Comparison of ENCODE assay signal across 13 mouse cellular contexts in genomic region chr1:43500121-43500520, GRCm38 (mm10). TPM values are rescaled to one million over a fixed set of nuclear protein-coding genes. Genes with fewer than 3 reads are reported as not detected.
DNase-seq lines count a peak whose midpoint lies in the region; ATAC-seq and TF ChIP-seq lines count a peak whose summit lies in the region.
"Had no signal": no experiment of that assay in that cellular context is flagged by ENCODE, and none has a peak within 500 bp of the region (broad histone marks: within the 10 kb centered on the region; RNA-seq: fewer than 3 reads in every experiment).

No protein-coding gene starts in this region.

- ATAC-seq in heart, embryonic 16.5 days (replicated peaks; ENCODE audit: extremely low read depth, insufficient read depth, low FRiP score) = peak; percentile 46
- ATAC-seq in inflammation-experienced regulatory T-cells, adult 6 months = peak; percentile 68
- no peak for ATAC-seq in midbrain, embryonic 15.5 days (replicated peaks)
- ATAC-seq: intestine, embryonic 16.5 days had no signal

- no peak overlapping the region for H3K4me2 ChIP-seq in heart, embryonic 16.5 days (ENCODE audit: low read depth, low read length)
- H3K4me2 ChIP-seq in midbrain, embryonic 15.5 days = no peak overlapping the region

- no peak for TF ChIP-seq CTCF in thymus, adult 2 months (IDR thresholded peaks at IDR 0.05; ENCODE audit: borderline replicate concordance, control insufficient read depth, extremely low read depth, insufficient read depth, low read length, poor library complexity)

- H3K4me3 ChIP-seq in heart, embryonic 16.5 days (ENCODE audit: low read length) = no peak overlapping the region
- H3K4me3 ChIP-seq in thymus, adult 2 months (ENCODE audit: control insufficient read depth, insufficient read depth, low read length) = no peak overlapping the region
- no peak overlapping the region for H3K4me3 ChIP-seq in midbrain, embryonic 15.5 days

- no peaks in the 10 kb centered on the region for H3K36me3 ChIP-seq in heart, embryonic 16.5 days (ENCODE audit: control insufficient read depth, insufficient read depth)
- no peaks in the 10 kb centered on the region for H3K36me3 ChIP-seq in thymus, adult 2 months (ENCODE audit: control insufficient read depth, insufficient read depth, low read length)
- H3K36me3 ChIP-seq in midbrain, embryonic 15.5 days (replicated peaks) = no peaks in the 10 kb centered on the region

- peaks cover 30% of the 10 kb centered on the region for H3K4me1 ChIP-seq in heart, embryonic 16.5 days (ENCODE audit: control insufficient read depth, insufficient read depth, low read length)
- peaks cover 51% of the 10 kb centered on the region for H3K4me1 ChIP-seq in thymus, adult 2 months (replicated peaks; ENCODE audit: control insufficient read depth, insufficient read depth, low read length)
- peaks cover 18% of the 10 kb centered on the region for H3K4me1 ChIP-seq in midbrain, embryonic 15.5 days

- no peak for TF ChIP-seq POLR2A in thymus, adult 2 months (IDR thresholded peaks at IDR 0.05; ENCODE audit: control insufficient read depth, extremely low read depth, insufficient read depth, low read length, poor library complexity)

- no peaks in the 10 kb centered on the region for H3K27me3 ChIP-seq in heart, embryonic 16.5 days (ENCODE audit: control insufficient read depth, insufficient read depth, low read length)
- no peaks in the 10 kb centered on the region for H3K27me3 ChIP-seq in thymus, adult 2 months (ENCODE audit: control insufficient read depth, insufficient read depth, low read length)
- no peaks in the 10 kb centered on the region for H3K27me3 ChIP-seq in midbrain, embryonic 15.5 days (replicated peaks)

- 63% methylated on average over 5 of the region's 5 CpGs for WGBS in heart, embryonic 16.5 days
- 10% methylated on average over 5 of the region's 5 CpGs for WGBS in thymus, adult 2 months
- 83% methylated on average over 5 of the region's 5 CpGs for WGBS in midbrain, embryonic 15.5 days

- peak overlapping the region; percentile 52; the same call in 1 of the 2 replicates for H3K27ac ChIP-seq in heart, embryonic 16.5 days (ENCODE audit: low read length)
- H3K27ac ChIP-seq in thymus, adult 2 months (ENCODE audit: control insufficient read depth, insufficient read depth, low read length) = peak overlapping the region; percentile 96
- no peak overlapping the region for H3K27ac ChIP-seq in midbrain, embryonic 15.5 days
- H3K27ac ChIP-seq: macrophage had no signal

- intact Hi-C loops in heart, postnatal 36 days (cut with DNase I) = no loop called here

- H3K9ac ChIP-seq in heart, embryonic 16.5 days (ENCODE audit: low read length) = no peak overlapping the region
- H3K9ac ChIP-seq in midbrain, embryonic 15.5 days = no peak overlapping the region

- DNase-seq in heart, postnatal 36 days = no peak
- peak; percentile 70 for DNase-seq in CD4-positive, CD25-positive, alpha-beta regulatory T cell, adult 2 months (ENCODE audit: low read depth, low spot score)
- DNase-seq in thymus, adult 2 months = peak; percentile 52
- DNase-seq in gastrocnemius, adult 8-10 months (ENCODE audit: low spot score in 2 of 2) = no peak
- DNase-seq in cerebellum, postnatal 25 days = no peak
- DNase-seq: cerebellum, postnatal 36 days; kidney, postnatal 25 days; right cerebral cortex, postnatal 4 days had no signal

- H3K9me3 ChIP-seq in heart, embryonic 16.5 days (replicated peaks; ENCODE audit: control insufficient read depth, low read length) = no peaks in the 10 kb centered on the region
- H3K9me3 ChIP-seq in midbrain, embryonic 15.5 days = no peaks in the 10 kb centered on the region

RNA-seq across cellular contexts. Expression of gene Nck2, which starts 55.7 kb away (rescaled TPM):
- polyA plus RNA-seq in heart, embryonic 16.5 days (2015; fragmentation: Nextera tagmentation; extraction: Ambion mirVana) = 27.6 and 31.2 TPM in 2 replicates
- total RNA-seq in heart, postnatal 36 days (2021) = 10 to 100 TPM; 13.6 to 15.3 TPM
- polyA plus RNA-seq in inflammation-experienced regulatory T-cells, adult 6 months (2017; shearing (Covaris generic)) = 10 to 100 TPM; 14.9 to 24.1 (median 18.7) TPM
- polyA plus RNA-seq in thymus, adult 2 months (2012; rRNA removed) = 106 and 122 TPM in 2 replicates
- polyA plus RNA-seq in midbrain, embryonic 15.5 days (2015; fragmentation: Nextera tagmentation; extraction: Ambion mirVana) = 35.5 and 37.6 TPM in 2 replicates
- total RNA-seq in gastrocnemius, adult 8-10 months (2022) = 10 to 100 TPM; 15.5 to 20.4 (median 19.0) TPM

Comparison
In these comparisons a context has a peak if more than half of its experiments do, and no peak if none do; other contexts are left out.
1. DNase-seq: peak in CD4-positive, CD25-positive, alpha-beta regulatory T cell, adult 2 months (single experiment) and thymus, adult 2 months (single experiment); none in heart, postnatal 36 days (0 of 2), gastrocnemius, adult 8-10 months (0 of 2) and cerebellum, postnatal 25 days (0 of 2).